In the genomic region with DNA sequence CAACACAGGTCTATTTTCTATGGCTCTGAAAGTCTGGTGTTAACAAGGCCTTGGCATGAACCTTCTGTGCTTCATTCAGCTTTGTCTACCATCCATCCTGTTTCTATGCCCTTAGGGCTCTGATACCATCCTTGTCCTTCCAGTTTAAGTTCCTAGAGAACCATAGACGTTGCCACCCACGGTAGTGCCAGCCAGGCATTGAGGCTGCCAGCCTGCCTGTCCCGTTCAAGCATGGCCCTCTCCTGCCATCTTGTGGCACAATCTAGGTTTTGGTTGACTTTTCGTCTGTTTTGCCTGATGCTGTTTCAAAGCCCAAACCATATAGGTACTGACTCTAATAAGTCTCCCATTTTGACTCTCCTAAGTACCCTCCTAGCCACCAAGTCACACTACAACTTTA, we compare ENCODE assay signal across 9 mouse cellular contexts. TPM values are rescaled to one million over a fixed set of nuclear protein-coding genes. Genes with fewer than 3 reads are reported as not detected.
DNase-seq lines count a peak whose midpoint lies in the region; ATAC-seq lines count a peak whose summit lies in the region.
"Had no signal": no experiment of that assay in that cellular context is flagged by ENCODE, and none has a peak within 500 bp of the region (broad histone marks: within the 10 kb centered on the region; RNA-seq: fewer than 3 reads in every experiment).

No protein-coding gene starts in this region.

- peaks cover 8% of the 10 kb centered on the region; the same call in 1 of the 2 replicates for H3K4me1 ChIP-seq in forebrain, embryonic 16.5 days (replicated peaks; ENCODE audit: control insufficient read depth, insufficient read depth, low read length)

- no peak overlapping the region for H3K4me3 ChIP-seq in forebrain, embryonic 16.5 days (replicated peaks; ENCODE audit: low read length)

- no peak overlapping the region for H3K4me2 ChIP-seq in forebrain, embryonic 16.5 days (ENCODE audit: low read length)

- DNase-seq in Muller cell, postnatal 12 days (ENCODE audit: inconsistent ontology term), result peak; percentile 61
- peak; percentile 51 to 91 for DNase-seq in layer of hippocampus, adult 18-20 months (ENCODE audit: low spot score in 2 of 2)
- peak; percentile 83 to 90 for DNase-seq in right cerebral cortex, postnatal 10 days (ENCODE audit: low spot score in 2 of 2)

- H3K9ac ChIP-seq in forebrain, embryonic 16.5 days (replicated peaks; ENCODE audit: low read depth, low read length), result no peak overlapping the region

- H3K9me3 ChIP-seq in forebrain, embryonic 16.5 days (ENCODE audit: control insufficient read depth, low read length), result no peaks in the 10 kb centered on the region

- H3K27ac ChIP-seq in forebrain, embryonic 16.5 days (ENCODE audit: low read length), result no peak overlapping the region
- H3K27ac ChIP-seq: macrophage had no signal

- H3K36me3 ChIP-seq in forebrain, embryonic 16.5 days (ENCODE audit: control insufficient read depth, insufficient read depth), result no peaks in the 10 kb centered on the region

- H3K27me3 ChIP-seq in forebrain, embryonic 16.5 days (replicated peaks; ENCODE audit: control insufficient read depth, insufficient read depth, low read length), result no peaks in the 10 kb centered on the region; the same call in 1 of the 2 replicates

- 2% methylated on average over 4 of the region's 4 CpGs for WGBS in forebrain, embryonic 16.5 days

- peak; percentile 56 for ATAC-seq in cerebellum, adult (ENCODE audit: insufficient number of reproducible peaks, low FRiP score, low TSS enrichment)
- ATAC-seq in forebrain, embryonic 16.5 days, result peak; percentile 77
- peak; percentile 71 to 80 for ATAC-seq in hematopoietic stem cell, adult 5-6 weeks (replicated peaks in 1 of 2; ENCODE audit: insufficient read depth in 1 of 2, low FRiP score in 2 of 2, low TSS enrichment in 1 of 2, low read depth in 1 of 2, poor library complexity in 2 of 2, severe bottlenecking in 2 of 2)
- ATAC-seq in megakaryocyte, adult 5-6 weeks (ENCODE audit: poor library complexity, severe bottlenecking), result peak; percentile 78
- ATAC-seq in erythroblast, adult 5-6 weeks (replicated peaks; ENCODE audit: low FRiP score, poor library complexity, severe bottlenecking), result no peak

RNA-seq across cellular contexts. Expression of gene Iyd, which starts 8.7 kb away (rescaled TPM):
- 0.15 and 0.22 TPM in 2 replicates for polyA plus RNA-seq in forebrain, embryonic 16.5 days (2015; fragmentation: Nextera tagmentation; extraction: Ambion mirVana)
- not detected in 2 replicates for total RNA-seq in hematopoietic stem cell, adult 5-6 weeks (2017)
- total RNA-seq in layer of hippocampus, adult 18-20 months (2021), result 1 to 10 TPM; 3.5 to 5.4 TPM
- not detected in 2 replicates for total RNA-seq in megakaryocyte, adult 5-6 weeks (2015)
- not detected in 2 replicates for total RNA-seq in megakaryocyte, adult 5-6 weeks (2017)
- total RNA-seq in erythroblast, adult 5-6 weeks (2015; ENCODE audit: low replicate concordance), result not detected in 2 replicates
- not detected in 2 replicates for total RNA-seq in erythroblast, adult 5-6 weeks (2017; ENCODE audit: low replicate concordance)
- polyA plus RNA-seq: macrophage had no signal
